Mouse (Mus musculus) ES-Bruce4 (cell line): ENCODE results near the gene Pclaf. TPM values are rescaled to one million over a fixed set of nuclear protein-coding genes. Genes with fewer than 3 reads are reported as not detected.
A peak's percentile ranks its signal among the peaks of the same experiment; 100 is the strongest.

Source experiments
- H3K27ac ChIP-seq: 2 replicates; pipeline ENCODE4 v1.5.1; 2012; ENCODE audit warnings: low read length, inconsistent platforms; ENCODE audit not compliant: insufficient read depth
- H3K27me3 ChIP-seq: 2 replicates; pipeline ENCODE4 v1.6.1; 2012; ENCODE audit warnings: mild to moderate bottlenecking, low read length, inconsistent platforms; ENCODE audit not compliant: control insufficient read depth, poor library complexity, insufficient read depth, severe bottlenecking
- H3K36me3 ChIP-seq: 2 replicates; pipeline ENCODE4 v1.6.1; 2012; ENCODE audit warnings: inconsistent platforms, mild to moderate bottlenecking, low read length, moderate library complexity; ENCODE audit not compliant: control insufficient read depth, poor library complexity, insufficient read depth, severe bottlenecking
- H3K4me1 ChIP-seq: one replicate; pipeline ENCODE4 v1.8.1; 2011; ENCODE audit warnings: low read length; ENCODE audit not compliant: control insufficient read depth, insufficient read depth
- H3K4me3 ChIP-seq: 2 replicates; pipeline ENCODE4 v1.5.1; 2011; ENCODE audit warnings: low read depth, mild to moderate bottlenecking, low read length
- H3K9ac ChIP-seq: 2 replicates; pipeline ENCODE4 v1.6.1; 2012; ENCODE audit warnings: low read depth, mild to moderate bottlenecking, inconsistent platforms; ENCODE audit not compliant: poor library complexity, severe bottlenecking
- H3K9me3 ChIP-seq: replicated peaks from 2 replicates; pipeline ENCODE4 v1.6.1; 2012; ENCODE audit warnings: mild to moderate bottlenecking, low read length, inconsistent platforms; ENCODE audit not compliant: control insufficient read depth, poor library complexity, insufficient read depth, severe bottlenecking
- CTCF ChIP-seq: IDR thresholded peaks from one replicate; pipeline ENCODE4 v1.8.1; 2011; ENCODE audit warnings: low read depth, low read length
- EP300 ChIP-seq: IDR thresholded peaks from 2 replicates; pipeline ENCODE4 v1.6.1; 2011; ENCODE audit warnings: low read depth, low read length; ENCODE audit not compliant: insufficient read depth
- POLR2A ChIP-seq: IDR thresholded peaks from one replicate; pipeline ENCODE4 v1.8.1; 2011; ENCODE audit warnings: low read length; ENCODE audit not compliant: insufficient read depth
- polyA plus RNA-seq: library from polyadenylated mRNA; stranded (reverse); fragments of >200 nt; gene quantifications from 2 replicates; pipeline ENCODE4 v1.2.4, GENCODE M21; 2011; ENCODE audit warnings: low read depth; ENCODE audit not compliant: missing spikeins, insufficient read depth, insufficient read length

Pclaf gene
- polyA plus RNA-seq = 73.7 and 76.4 TPM in 2 replicates

DNA sequence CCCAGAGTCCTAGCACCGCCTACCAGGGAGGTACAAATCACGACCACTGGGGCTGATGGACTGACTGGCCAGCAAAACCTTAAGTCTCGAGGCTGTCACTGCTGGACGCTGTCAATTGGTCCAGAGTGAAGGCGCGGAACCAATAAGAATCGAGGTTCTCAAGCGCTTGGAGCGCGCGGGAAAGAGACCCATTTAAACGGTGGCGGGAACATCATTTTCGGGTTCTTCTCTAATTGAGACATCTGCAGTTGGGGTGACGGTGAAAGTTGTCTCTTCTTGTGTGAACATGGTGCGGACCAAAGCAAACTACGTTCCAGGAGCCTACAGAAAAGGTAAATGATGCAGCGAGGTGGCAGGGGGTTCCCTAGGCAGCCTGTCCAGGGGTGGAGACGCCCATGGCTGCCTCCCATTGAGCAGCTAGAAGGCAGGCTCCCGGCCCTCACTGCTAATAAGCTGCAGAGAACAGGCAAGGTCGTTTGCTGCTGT, at the start of gene Pclaf:
Gene Pclaf (plus strand): TSS at position 95 of the 486 bp plus-strand sequence.
- H3K27ac ChIP-seq = no peak within 1 kb of the TSS
- peak within 1 kb of the TSS; percentile 96 for H3K4me3 ChIP-seq

DNA sequence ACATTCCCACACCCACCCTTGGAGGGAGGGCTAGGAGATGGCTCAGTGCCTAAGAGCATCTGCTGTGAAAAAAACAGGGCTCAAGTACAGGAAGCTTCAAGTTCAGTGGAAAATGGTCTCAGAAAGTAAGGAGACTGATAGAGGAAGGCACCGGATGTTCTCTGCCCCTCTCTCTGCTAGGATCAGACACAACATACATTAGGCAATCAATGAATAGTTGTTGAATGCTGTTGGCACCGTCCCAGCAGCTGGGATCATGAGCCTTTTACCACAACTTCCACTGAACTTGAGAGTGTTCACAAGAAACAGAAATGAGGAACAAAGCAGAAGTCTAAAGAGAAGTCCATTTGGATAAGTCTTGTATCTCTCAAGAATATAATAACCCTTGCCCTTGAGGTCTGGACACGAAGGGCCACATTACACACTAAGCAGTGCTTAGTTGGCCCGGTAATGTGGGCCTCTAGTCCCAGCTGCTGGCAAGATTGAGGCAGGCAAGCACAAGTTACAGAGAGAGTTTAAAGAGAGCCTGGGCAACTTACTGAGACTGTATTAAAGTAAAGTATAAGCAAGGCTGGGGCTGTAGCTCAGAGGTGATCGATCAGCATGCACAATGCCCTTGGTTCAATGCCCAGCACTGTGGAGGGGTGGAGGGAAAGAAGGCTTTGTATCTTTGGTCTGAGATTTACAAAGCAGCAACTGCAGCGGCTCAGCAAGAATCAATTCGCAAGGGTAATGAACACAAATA, 45.4 kb upstream of the Pclaf start:
- Histone ChIP-seq H3K4me1 (no peaks in the 10 kb centered on the region), H3K4me3 (no peak overlapping the region), H3K27me3 (no peaks in the 10 kb centered on the region), H3K27ac (no peak overlapping the region), H3K9me3 (no peaks in the 10 kb centered on the region), H3K36me3 (no peaks in the 10 kb centered on the region), H3K9ac (no peak overlapping the region)
- TF ChIP-seq CTCF (no peak), POLR2A (no peak), EP300 (no peak)

More for the DNA sequence above, at the start of gene Pclaf:
- Histone ChIP-seq H3K4me1 (no peaks in the 10 kb centered on the region), H3K36me3 (peaks cover 7% of the 10 kb centered on the region; the same call in 1 of the 2 replicates), H3K27me3 (no peaks in the 10 kb centered on the region), H3K9me3 (no peaks in the 10 kb centered on the region), H3K9ac (peak within 1 kb of the TSS; percentile 73)
- TF ChIP-seq POLR2A (no peak), CTCF (no peak), EP300 (no peak)

- no peaks in the 10 kb centered on the region for H3K9me3 ChIP-seq
- H3K27ac ChIP-seq = no peak overlapping the region
- H3K27me3 ChIP-seq = no peaks in the 10 kb centered on the region
- TF ChIP-seq CTCF (no peak), POLR2A (no peak), EP300 (no peak)
- H3K9ac ChIP-seq = no peak overlapping the region
- no peak overlapping the region for H3K4me3 ChIP-seq
- no peaks in the 10 kb centered on the region for H3K4me1 ChIP-seq
- H3K36me3 ChIP-seq = peaks cover 2% of the 10 kb centered on the region; the same call in 1 of the 2 replicates
These were observed 41.9 kb upstream of the Pclaf start for GRCm38 (mm10) chr9:65848154-65848553.

DNA sequence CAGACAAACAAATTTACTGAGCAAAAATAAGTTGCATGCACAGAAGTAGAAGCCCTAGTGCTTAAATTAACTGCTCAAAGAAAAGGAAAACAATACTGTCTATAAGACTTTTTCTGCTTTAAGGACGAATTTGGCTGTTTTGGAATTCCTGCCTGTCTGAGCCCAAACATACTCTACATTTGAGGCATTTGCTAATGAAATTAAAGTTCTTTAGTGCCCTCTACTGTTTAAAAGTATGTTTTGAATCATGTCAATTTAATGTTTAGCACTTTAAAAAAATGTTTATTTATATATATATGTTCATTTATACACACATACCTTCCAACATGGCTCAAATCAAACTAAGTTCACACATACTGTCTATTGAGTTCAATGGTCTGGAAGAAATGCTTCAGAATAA, 39.8 kb upstream of the Pclaf start:
- TF ChIP-seq EP300 = no peak
- no peak for TF ChIP-seq CTCF
- TF ChIP-seq POLR2A = no peak
- no peaks in the 10 kb centered on the region for H3K4me1 ChIP-seq
- no peaks in the 10 kb centered on the region for H3K9me3 ChIP-seq
- H3K9ac ChIP-seq = no peak overlapping the region
- peaks cover 2% of the 10 kb centered on the region; the same call in 1 of the 2 replicates for H3K36me3 ChIP-seq
- no peak overlapping the region for H3K4me3 ChIP-seq
- H3K27me3 ChIP-seq = no peaks in the 10 kb centered on the region
- H3K27ac ChIP-seq = no peak overlapping the region

GRCm38 (mm10) chr9:65859656-65860055, 30.4 kb upstream of the Pclaf start:
- TF ChIP-seq POLR2A (no peak), CTCF (no peak), EP300 (no peak)
- Histone ChIP-seq H3K4me1 (no peaks in the 10 kb centered on the region), H3K9ac (no peak overlapping the region), H3K4me3 (no peak overlapping the region), H3K9me3 (no peaks in the 10 kb centered on the region), H3K27ac (no peak overlapping the region), H3K27me3 (no peaks in the 10 kb centered on the region), H3K36me3 (peaks cover 6% of the 10 kb centered on the region)

DNA sequence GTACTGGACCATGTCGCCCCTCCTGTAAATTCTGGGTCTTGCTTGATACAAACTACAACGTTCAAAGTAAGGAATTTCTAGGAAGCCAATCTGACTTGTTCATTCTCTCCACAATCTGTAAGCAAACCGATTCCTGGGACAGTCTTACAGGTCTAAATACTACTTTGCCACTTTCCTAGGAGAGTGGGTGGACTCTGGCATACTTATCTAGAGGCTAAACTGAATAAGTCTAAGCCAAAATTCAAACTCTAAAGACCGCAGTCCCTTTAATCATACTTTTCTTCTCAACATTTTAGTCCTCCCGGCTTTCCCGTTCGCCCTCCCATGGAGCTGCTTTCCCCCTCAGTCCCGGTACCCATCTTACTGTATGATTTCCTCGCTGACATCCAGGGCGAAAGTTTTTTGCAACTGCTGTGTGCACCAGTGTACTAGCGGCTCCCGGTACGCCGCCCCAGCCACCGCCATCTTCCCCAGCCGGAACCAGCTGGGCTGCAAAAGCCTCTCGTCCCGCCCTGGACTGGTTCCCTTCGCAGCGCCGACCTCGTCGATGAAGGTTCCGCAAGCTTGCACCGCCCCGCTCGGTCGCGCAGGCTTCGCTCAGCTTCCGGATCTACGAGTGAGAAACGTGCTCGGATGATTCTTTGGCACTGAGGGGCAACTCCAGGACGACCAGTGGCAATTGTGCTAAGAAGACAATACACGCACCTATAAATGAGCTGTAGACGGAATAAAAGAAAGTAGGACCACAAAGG, 5.3 kb upstream of the Pclaf start:
- Histone ChIP-seq H3K4me3 (peak overlapping the region; percentile 96), H3K9me3 (no peaks in the 10 kb centered on the region), H3K9ac (peak overlapping the region; percentile 75), H3K36me3 (peaks cover 3% of the 10 kb centered on the region), H3K27ac (no peak overlapping the region), H3K4me1 (no peaks in the 10 kb centered on the region), H3K27me3 (no peaks in the 10 kb centered on the region)
- peak; percentile 61 for TF ChIP-seq POLR2A
- peak; percentile 71; the same call in 1 of the 2 replicates for TF ChIP-seq EP300
- no peak for TF ChIP-seq CTCF
